Mouse (Mus musculus) CD4-positive, CD25-positive, alpha-beta regulatory T cell, adult 2 months (primary cell): ENCODE results near the gene Prrt1.

ENCODE experiments used
- DNase-seq: peaks from one replicate; pipeline ENCODE4 v3.0.0-alpha.2; 2012; ENCODE audit warnings: low read depth, low spot score

Gene Prrt1

GRCm38 (mm10) chr17:34597566-34598095, 31.7 kb upstream of the Prrt1 start, which contains the start of gene Ager:
Gene Ager (plus strand): TSS chr17:34597862.
- DNase-seq: no peak

GRCm38 (mm10) chr17:34599891-34600290, 29.4 kb upstream of the Prrt1 start:
- DNase-seq: no peak

GRCm38 (mm10) chr17:34601796-34602195, 27.5 kb upstream of the Prrt1 start:
- DNase-seq: no peak

GRCm38 (mm10) chr17:34603375-34604060, 25.8 kb upstream of the Prrt1 start, which contains the start of gene Rnf5:
Gene Rnf5 (minus strand): TSS chr17:34603690.
- DNase-seq: peak; percentile 100

GRCm38 (mm10) chr17:34604061-34604508, 25.2 kb upstream of the Prrt1 start, which contains the start of gene Agpat1:
Gene Agpat1 (plus strand): TSS chr17:34604262.
- DNase-seq: peak; percentile 99

- DNase-seq: peak; percentile 41
Measured at GRCm38 (mm10) chr17:34604511-34605237, 24.7 kb upstream of the Prrt1 start.

GRCm38 (mm10) chr17:34605609-34606008, 23.7 kb upstream of the Prrt1 start:
- DNase-seq: peak; percentile 95

GRCm38 (mm10) chr17:34606186-34607039, 22.9 kb upstream of the Prrt1 start:
- DNase-seq: peak; percentile 44

- DNase-seq: no peak
Measured at GRCm38 (mm10) chr17:34607997-34608396, 21.3 kb upstream of the Prrt1 start.

GRCm38 (mm10) chr17:34611050-34611449, 18.3 kb upstream of the Prrt1 start:
- no peak for DNase-seq

- no peak for DNase-seq
Measured at GRCm38 (mm10) chr17:34613054-34613645, 16.2 kb upstream of the Prrt1 start.

- no peak for DNase-seq
Measured at GRCm38 (mm10) chr17:34613830-34614229, 15.5 kb upstream of the Prrt1 start.

GRCm38 (mm10) chr17:34615871-34616270, 13.5 kb upstream of the Prrt1 start, which contains the start of gene Egfl8:
Gene Egfl8 (minus strand): TSS chr17:34615971.
- DNase-seq: no peak

GRCm38 (mm10) chr17:34618999-34619398, 10.3 kb upstream of the Prrt1 start:
- DNase-seq: peak; percentile 89

GRCm38 (mm10) chr17:34621006-34621405, 8.3 kb upstream of the Prrt1 start:
- DNase-seq: no peak

GRCm38 (mm10) chr17:34623161-34623560, 6.2 kb upstream of the Prrt1 start:
- no peak for DNase-seq

GRCm38 (mm10) chr17:34624981-34625380, 4.4 kb upstream of the Prrt1 start:
- no peak for DNase-seq

- no peak for DNase-seq
Measured at GRCm38 (mm10) chr17:34626062-34626772, 3.1 kb upstream of the Prrt1 start.

GRCm38 (mm10) chr17:34626773-34627092, 2.6 kb upstream of the Prrt1 start:
- DNase-seq: peak; percentile 64

- peak; percentile 87 for DNase-seq
Measured at GRCm38 (mm10) chr17:34627093-34627942, 2.0 kb upstream of the Prrt1 start.
